Mouse (Mus musculus): Measurements from ENCODE around the gene Rab42.

Rab42 gene

GRCm38 (mm10) chr4:132302939-132303479 lies at the start of gene Rab42:
TSS of gene Rab42 (minus strand) at chr4:132303385.
- in situ Hi-C loops (cut with MboI, MseI), result loop anchor here (25.0 kb wide), 1 partner anchor 1391 kb away; the partner anchor contains the start of gene Laptm5

GRCm38 (mm10) chr4:132352739-132353138 lies 49.6 kb upstream of the Rab42 start:
- in situ Hi-C loops (cut with MboI, MseI), result no loop called here

GRCm38 (mm10) chr4:132351401-132351800 lies 48.2 kb upstream of the Rab42 start:
- in situ Hi-C loops (cut with MboI, MseI), result no loop called here

- in situ Hi-C loops (cut with MboI, MseI), result no loop called here
Observed at GRCm38 (mm10) chr4:132350854-132351253, 47.7 kb upstream of the Rab42 start.

- in situ Hi-C loops (cut with MboI, MseI), result no loop called here
Observed at GRCm38 (mm10) chr4:132350123-132350740, 47.0 kb upstream of the Rab42 start.

GRCm38 (mm10) chr4:132349495-132350122 lies 46.4 kb upstream of the Rab42 start:
- in situ Hi-C loops (cut with MboI, MseI), result no loop called here

- in situ Hi-C loops (cut with MboI, MseI), result no loop called here
Observed at GRCm38 (mm10) chr4:132346661-132347060, 43.5 kb upstream of the Rab42 start.

- in situ Hi-C loops (cut with MboI, MseI), result no loop called here
Observed at GRCm38 (mm10) chr4:132346261-132346660, 43.1 kb upstream of the Rab42 start.

GRCm38 (mm10) chr4:132345843-132346212 lies 42.6 kb upstream of the Rab42 start:
- in situ Hi-C loops (cut with MboI, MseI), result no loop called here

GRCm38 (mm10) chr4:132345135-132345842 lies 42.1 kb upstream of the Rab42 start:
- in situ Hi-C loops (cut with MboI, MseI), result no loop called here

GRCm38 (mm10) chr4:132344403-132345134 lies 41.4 kb upstream of the Rab42 start:
- in situ Hi-C loops (cut with MboI, MseI), result no loop called here

GRCm38 (mm10) chr4:132341451-132341850 lies 38.3 kb upstream of the Rab42 start:
- in situ Hi-C loops (cut with MboI, MseI), result no loop called here

GRCm38 (mm10) chr4:132338943-132339342 lies 35.8 kb upstream of the Rab42 start:
- in situ Hi-C loops (cut with MboI, MseI), result no loop called here

- in situ Hi-C loops (cut with MboI, MseI), result no loop called here
Observed at GRCm38 (mm10) chr4:132332880-132333279, 29.7 kb upstream of the Rab42 start.

GRCm38 (mm10) chr4:132331960-132332359 lies 28.8 kb upstream of the Rab42 start:
- in situ Hi-C loops (cut with MboI, MseI), result no loop called here

GRCm38 (mm10) chr4:132329835-132330354 lies 26.7 kb upstream of the Rab42 start:
- in situ Hi-C loops (cut with MboI, MseI), result no loop called here

- in situ Hi-C loops (cut with MboI, MseI), result no loop called here
Observed at GRCm38 (mm10) chr4:132329115-132329834, 26.1 kb upstream of the Rab42 start, which contains the start of gene Trnau1ap. TSS of gene Trnau1ap (minus strand) at chr4:132329538.

GRCm38 (mm10) chr4:132328391-132328982 lies 25.3 kb upstream of the Rab42 start:
- in situ Hi-C loops (cut with MboI, MseI), result no loop called here

- in situ Hi-C loops (cut with MboI, MseI), result no loop called here
Observed at GRCm38 (mm10) chr4:132326481-132326880, 23.3 kb upstream of the Rab42 start.

GRCm38 (mm10) chr4:132315711-132316110 lies 12.5 kb upstream of the Rab42 start:
- in situ Hi-C loops (cut with MboI, MseI), result loop anchor here (25.0 kb wide), 1 partner anchor 1403 kb away; the partner anchor contains the start of gene Laptm5

All from T-helper 1 cell (primary cell).